Mouse (Mus musculus) R1 (cell line): Measurements from ENCODE around the gene Spag9.

Experiments used
- DNase-seq: peaks from one replicate; pipeline ENCODE4 v3.0.0-alpha.2; 2018; ENCODE audit warnings: low read depth, low spot score

Gene Spag9

DNA sequence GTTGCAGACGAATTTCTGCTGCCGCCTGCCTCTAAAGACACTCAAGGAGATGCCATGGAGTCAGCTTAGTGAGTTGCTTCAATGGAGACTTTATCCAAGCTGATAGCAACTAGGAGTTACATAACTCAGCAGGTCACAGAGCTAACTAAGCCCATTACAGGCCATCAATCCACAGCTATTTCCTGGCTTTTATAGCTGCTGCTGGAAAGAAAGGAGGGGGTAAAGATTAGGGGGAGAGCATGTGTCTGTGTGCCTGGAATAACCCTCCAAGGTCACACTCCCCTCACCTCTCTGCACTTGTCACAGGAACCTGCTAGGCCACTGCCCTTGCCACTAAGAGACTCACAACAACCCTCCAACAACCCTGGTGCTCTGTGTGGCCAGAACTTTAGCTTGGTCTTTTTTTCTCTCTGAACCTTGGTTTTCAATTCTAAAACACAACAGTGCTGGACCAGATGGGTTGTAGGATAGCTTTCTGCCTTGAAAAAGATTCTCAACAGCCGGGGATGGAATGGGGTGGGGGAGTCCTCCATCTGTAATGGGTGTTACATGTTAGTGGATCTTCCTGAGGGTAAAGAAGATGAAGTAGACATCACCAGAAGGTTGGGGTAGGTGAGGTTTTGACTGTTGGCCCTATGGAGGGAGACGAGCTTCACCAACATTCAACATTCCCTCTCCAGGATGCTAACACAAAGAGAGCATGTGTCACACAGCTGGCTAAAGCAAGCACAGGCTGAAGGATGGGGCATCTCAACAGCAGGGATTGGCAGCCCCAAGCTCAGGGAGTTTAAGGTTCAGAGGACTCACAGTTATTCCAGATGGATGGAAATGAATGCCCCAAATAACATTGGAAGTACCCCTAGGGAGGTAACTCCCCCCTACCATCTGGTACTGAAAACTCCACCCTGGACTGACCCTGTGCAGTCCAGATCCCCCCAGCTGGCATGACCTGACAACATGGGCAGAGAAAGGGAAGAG lies 134.5 kb downstream of the Spag9 start:
- no peak for DNase-seq

DNA sequence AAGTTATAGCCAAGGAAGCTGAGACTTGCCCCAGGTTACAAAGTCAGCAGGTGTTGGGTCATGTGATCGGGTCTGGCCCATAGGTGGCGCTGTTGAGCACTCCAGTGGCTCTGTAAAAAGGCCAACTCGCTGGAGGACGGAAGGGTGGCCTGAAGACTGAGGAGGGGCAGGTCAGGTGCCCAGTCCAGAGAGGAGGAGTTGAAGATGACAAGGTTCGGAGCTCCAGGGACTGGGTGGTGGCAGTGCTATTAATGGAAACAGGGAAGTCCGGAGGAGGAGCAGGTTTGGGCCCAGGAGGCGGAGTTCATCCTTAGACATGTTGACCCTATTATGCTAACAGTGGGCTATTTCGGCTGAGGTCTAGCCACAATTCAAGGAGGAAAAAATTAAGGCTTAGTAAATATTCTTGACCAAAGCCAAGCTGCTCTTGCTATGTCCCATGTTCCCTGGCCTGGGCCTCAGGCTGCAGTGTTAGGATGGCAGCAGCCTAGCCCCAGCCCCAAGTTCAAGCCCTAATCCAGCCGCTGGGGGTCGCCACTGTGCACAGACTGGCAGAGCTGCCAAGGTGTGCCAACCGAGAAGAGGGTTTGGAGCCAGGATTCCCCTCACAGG lies 137.6 kb downstream of the Spag9 start:
- peak; percentile 85 for DNase-seq

DNA sequence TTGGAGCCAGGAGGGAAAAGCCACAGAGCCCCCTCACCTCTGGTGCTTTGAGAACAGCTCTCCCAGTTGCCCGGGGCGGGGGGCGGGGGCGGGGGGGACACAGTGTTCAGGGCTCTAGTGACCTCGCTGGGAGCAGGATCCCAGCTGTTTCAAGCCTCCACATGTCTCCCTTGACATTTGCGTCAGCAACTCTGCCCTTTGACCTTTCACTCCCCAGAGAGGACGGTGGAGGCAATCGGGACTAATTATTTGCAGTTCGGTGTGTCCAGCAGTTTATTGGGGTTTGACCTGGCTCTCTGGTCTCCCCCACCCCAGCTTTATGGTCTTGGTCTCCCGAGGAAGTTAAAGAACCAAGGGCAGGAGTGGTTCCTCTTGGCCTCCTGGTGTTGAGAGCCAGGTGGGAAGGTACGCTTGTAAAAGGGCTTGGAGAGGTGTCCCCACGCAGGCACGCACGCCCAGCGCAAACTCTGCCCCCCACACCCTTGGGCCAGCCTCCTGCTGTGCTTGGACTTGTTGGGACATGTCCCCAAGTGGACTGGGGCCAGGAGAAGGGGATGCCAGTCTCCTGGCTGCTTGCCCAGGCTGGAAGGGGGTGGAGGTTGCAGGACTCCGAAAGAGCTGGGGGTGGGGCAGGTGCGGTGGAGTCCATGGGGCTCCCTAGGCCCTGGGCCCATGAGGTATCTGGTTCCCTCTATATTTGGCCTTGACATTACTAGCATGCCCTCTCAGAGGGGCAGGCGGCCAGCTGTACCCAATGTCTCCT lies 138.4 kb downstream of the Spag9 start:
- DNase-seq: no peak

DNA sequence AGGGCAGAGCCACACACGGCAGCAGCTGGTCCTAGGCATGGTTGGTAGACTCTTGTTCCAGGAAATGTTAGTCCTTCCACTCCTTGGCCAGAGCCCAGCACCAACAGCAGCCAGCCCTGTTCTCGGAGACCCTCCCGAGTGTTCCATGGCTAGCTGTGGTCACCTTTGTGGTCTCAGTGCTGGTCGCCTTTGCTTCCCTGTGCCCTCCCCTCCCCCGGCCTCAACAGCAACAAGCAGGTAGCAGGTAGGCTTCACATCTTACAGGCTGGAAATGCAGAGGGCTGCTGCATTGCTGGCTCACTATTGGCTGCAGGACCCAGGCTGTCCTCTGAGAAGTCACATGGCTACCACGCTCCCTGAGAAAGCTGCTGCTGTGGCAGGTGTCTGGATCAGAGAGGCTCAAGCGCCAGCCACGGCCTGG lies 139.7 kb downstream of the Spag9 start:
- no peak for DNase-seq

DNA sequence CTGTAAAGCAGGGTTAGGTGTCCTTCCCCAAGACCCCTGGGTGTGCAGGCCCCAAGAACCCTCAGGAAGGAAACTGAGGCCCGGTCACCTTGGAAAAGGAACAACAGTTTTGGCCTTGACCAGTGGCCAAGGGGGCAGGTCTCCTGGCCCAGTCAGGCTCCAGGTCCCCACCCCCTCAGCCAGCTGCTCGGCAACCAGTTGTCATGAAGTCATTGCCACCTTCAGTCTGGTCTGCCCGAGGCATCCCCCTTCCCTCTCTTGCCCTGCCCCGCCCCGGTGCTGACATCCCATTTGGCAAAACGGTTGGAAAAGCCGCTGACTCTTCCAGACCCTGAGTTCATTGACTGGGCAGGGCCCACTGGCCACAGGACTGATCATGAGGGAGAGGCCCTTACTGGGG lies 140.8 kb downstream of the Spag9 start:
- DNase-seq: no peak

DNA sequence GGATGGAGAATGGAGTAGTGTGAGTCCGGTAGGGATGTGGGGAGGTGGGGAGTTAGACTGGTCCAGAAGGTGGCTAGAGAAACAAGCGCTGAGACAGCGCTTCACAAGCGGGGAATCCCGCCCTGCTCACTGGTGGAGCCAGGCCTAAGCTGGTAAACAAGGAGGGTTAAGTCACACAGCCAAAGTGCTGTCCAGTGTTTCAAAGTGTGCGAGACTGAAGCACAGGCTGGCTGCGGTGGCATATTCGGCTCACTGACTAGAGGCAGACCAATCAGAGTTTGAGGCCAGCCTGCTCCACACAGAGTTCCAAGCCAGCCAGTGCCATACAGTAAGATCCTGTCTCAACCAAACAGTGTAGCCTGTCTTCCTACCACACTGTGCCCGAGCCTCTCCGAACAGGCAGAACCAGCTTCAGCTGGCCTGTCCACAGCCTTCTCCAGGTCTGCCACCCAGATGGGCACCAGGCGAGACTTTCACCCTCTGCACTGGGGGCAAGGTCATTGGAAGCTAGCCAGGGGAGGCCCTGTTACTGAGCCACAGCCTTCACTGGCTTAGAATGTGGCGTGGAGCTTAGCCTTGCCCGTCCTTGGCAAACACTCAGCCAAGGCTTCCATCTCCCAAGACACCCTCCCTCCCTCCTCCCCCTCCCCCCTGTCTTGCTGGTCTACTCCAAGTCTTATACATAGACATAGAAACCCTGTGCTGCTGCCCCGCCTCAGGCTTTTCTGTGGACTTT lies 141.6 kb downstream of the Spag9 start:
- peak; percentile 46 for DNase-seq

DNA sequence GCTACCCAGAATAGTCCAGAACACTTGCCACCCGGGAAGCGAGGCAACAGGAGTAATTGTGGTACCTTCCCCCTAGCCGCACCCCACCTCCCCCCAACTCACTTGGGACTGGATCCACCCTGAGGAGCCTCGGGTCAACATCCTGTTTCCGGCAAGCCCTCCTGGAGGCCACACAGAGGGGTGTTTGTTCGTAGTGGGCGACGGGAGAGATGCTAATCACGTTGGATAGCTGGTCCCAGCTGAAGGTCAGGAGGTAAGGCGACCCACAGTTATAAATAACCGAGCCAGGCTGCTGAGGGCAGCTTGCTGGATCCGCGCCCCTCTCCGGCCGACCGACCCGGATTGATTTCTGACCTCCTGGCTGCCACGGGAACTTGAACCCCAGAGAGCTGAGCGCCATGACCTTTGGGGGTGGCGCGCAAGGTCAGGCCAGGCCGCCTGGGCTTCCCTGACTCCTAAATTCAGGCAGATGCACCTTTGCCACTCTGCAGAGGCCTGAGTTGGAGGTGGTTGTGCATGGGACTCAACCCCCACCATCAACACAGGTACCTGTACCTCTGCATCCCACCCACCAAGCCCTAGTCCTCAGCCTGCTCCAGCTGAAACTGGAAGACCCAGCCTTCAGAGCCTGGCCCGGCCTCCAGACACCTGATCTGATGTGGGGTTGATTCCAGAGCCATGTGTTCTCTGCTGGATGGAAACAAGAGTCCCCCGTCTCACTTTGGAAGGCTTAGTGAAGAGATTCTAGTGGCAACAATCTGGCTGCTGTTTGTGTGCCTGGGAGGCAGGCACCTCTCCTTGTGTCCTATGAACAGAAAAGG lies 142.7 kb downstream of the Spag9 start:
- peak; percentile 71 for DNase-seq

DNA sequence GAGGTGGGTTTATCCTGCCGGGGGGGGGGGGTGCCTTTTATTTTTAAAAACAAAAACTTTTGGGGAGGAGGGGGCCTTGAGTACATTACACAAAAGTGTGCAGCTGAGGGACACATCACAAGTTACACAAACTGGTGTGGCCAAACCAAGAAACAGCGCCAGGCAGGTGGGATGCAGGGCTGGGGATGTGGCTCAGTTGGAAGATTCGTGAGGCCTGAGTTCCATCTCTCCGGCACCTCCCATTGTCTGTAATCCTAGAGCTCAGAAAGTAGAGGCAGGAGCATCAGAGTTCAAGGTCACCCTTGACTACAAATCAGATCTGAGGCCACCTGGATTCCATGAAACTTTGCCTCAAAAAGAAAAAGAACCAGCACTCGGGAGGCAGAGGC lies 143.3 kb downstream of the Spag9 start:
- peak; percentile 85 for DNase-seq

DNA sequence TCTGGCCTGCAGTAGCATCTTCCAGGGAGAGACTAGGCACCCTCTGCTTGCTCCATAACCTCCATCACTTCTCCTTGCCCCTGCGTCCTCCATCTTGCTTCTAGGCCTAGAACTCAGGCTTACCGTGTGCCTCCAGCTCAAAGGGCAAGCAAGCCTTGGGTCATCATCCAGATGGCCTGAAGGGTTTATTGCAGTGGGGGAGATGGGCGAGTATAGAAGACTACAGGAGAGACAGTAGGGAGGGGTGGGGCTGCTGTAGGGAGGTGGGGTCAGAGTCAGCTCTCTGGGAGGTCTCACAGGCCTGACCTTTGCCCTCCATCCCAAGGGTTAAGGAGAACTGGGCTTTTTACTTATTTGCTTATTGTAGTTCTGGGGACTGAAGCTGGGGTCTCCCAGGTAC lies 144.6 kb downstream of the Spag9 start:
- no peak for DNase-seq

DNA sequence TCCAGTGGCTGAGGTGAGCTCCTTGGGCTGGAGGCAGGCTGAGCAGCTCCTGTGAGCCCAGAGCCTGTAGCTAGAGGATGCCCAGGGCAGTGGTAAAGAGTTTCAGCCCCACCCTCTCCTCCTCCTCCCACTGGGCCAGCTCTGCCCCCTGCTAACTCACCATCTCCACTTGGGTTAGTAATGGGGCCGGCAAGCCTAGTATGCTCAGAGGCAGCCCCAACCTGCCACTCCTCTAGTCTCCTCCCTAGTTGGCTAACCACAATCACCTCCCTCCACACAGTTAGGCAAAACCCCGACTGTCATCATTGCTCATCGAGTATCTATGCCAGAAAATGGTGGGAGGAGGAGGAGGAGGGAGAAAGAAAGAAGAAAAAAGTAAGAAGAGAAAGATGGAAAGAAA lies 145.7 kb downstream of the Spag9 start:
- no peak for DNase-seq

DNA sequence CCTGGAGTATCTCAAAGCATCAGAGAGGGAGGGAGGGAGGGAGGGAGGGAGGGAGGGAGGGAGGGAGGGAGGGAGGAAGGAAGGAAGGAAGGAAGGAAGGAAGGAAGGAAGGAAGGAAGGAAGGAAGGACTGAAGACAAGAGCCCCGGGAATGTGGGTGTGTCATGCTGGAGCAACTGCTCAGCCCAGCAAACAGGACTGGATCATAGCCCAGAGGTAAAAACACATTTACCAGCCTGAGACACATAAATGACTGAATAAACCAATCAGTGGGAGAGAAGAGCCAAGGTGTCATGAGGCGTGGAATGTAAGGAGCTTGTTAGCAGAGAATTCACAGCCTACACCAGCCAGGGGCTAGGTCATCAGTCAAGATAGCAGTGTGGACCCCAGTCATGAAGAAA lies 147.4 kb downstream of the Spag9 start:
- DNase-seq: no peak

DNA sequence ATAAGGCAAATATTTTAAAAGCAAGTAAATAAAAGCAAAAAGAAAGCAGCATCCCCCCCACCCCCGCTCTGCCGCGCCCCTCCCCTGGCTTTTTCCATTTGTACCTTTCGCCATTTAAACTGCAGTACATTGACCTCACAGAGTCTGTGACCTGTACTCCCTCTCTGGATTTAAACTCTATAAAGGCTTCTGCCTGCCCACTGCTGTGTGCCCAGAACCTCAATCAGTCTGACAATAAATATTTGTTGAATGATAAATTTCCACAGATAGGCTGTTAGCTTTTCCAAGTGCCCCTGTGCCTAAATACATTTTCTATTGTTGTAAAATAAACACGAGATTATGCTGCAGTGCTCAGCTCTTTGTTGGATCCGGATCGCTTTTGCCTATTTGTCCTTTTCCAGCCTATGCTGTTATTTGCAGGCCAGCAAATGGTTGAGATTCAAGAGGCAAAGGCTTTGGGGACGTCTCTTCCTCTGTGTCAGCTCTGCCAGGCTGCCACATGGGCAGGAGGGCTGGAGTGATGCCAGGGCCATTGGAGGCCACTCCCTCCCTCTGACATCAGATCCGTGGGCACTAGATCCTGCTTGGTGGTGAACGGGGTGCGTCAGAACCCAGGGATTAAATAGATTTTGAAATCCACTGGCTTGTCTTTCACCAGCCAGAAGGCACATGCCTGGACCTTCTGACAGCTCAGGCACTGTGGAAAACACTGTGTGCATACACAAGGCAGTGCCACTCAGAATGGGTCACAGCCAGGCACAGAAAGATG lies 149.1 kb downstream of the Spag9 start:
- no peak for DNase-seq

DNA sequence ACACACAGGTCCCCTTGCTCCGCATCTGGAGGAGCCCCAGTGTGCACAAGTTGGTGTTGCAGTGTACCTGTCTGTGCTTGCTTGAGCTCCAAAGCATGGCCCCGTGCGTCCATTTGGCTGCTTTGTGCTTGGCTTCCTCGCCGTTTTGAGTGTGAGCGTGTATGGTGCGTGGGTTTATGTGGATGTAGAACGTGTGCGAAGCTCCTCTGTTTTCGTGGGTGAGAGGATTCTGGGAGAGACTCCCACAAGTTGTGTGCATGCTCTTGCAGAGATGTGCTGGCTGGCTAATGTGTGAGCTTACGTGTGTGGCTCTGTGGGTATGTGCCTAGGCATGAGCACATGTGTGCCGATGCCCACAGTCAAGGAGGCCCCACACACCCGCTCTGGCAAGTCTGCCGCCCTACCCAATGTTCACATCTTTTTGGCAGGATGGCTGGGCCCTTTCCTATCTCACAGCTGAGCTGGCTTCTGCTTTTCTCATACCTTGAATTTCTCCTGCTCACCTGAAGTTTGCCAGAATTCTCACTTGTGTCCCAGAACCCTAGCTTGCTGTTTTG lies 150.2 kb downstream of the Spag9 start:
- no peak for DNase-seq

DNA sequence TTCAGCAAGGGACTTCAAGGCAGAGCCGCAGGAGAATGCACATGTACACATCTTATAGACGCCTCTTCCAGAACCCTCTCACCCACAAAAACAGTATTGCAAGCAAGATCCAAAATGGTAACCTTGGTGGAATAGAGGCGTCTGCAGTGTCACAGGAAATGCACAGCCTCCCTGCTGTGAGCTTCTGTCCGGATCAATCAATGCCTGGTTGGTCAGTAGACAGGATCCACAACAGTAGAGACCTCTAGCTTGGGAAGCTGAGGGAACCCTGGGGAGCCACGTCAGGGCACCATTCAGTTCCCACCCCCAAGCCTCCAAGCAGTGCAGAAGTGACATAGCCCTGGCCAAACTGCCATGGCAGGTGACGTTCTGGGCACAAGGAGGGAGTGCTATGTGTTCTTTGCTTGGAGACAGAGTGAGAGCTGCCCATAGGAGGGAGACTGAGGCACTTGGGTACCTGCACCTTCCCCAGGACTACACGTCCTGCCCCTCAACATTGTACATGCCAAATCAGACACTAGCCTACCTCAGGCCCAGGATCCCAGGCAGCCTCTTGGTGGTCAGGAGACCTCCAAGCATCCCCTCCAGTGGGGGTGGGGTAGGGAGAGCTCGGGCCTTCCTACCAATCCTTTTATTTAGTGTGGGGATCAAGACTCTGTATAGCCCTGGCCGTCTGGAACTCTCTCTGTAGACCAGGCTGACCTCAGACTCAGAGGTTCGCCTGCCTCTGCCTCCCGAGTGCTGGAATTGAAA lies 151.0 kb downstream of the Spag9 start:
- peak; percentile 72 for DNase-seq

DNA sequence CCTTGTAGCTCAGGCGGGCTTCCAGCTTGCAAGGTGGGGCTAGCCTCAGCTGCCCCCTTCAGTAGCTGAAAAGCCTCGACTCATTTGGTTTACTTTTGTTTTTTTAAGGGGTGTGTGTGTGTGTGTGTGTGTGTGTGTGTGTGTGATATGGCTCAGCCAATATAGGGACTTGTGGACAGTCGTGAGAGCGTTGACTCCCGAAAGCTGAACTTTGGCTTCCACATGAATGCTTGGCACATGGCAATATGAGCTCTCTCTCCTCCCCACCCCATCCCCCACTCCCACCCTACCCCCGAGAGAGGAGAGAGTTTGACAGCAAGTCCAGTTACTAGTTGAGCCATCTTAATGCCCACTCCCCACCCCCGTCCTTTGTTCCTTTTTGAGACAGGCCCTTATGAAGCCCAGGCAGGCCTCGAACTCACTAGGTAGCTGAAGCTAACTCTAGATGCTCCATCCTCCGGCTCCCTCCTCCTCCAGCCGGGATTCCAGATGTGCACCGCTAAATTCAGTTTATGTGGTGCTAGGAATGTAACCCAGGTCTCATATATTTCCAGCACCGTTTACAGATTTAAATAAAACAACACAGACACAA lies 152.3 kb downstream of the Spag9 start:
- DNase-seq: no peak

DNA sequence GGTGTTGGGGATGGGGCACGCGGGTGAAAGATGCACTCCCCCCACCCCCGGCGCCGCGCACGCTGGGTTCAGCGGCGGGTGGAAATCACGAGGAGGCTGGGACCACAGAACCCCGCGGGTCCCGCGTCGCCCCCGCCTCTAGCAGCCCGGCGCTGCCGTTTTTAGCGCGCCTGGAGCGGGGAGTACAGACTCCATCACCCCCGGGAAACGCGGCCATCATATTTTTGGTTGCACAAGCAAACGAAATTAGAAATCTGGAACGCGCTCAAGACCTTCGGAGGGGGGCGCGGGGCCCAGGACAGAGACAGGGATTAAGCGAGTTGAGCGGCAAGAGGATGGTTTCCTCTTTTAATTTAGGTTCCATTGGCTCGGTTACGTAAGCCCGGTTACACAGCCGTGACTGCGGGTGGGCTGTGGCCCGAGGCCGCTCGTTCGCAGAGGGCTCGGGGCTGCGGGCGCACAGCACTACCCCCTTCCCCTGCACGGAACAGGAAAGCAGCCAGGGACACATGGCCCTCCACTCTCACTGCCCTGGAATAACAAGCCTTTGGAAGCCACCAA lies 153.1 kb downstream of the Spag9 start:
- DNase-seq: no peak

DNA sequence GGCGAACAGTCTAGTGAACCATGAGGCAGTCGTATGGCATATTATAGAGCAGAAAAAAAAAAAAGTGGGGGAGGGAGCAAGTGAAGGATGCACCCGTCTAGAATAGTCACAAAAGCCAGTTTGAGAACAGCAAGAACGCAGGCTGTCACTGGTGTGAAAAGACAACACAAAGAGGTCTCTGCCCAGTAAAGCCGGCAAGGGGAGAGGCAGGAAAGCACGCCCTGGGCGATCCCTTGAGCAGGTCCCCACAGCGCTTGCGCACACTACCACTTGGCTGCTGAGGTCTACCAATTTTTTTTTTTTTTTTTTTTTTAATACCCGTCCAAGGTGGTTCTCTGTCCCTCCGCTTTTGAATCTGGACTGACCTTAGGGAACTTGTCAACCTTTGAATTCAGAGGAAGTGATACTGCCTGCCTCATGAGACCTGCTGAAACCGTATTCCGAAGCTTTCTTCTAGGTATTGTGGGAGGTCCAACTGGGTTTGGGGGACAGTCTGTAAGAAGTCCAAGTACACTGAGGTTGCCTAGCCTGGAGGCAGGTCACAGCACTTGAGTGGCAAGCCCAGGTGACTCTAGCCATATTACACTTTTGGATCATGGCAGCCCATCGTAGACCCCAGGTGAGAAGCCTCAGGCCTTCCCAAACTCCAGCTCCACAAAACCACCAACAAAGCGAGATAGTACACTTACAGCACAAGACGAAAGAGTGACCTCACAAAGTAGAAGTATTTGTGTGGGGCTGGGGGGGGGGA lies 153.8 kb downstream of the Spag9 start:
- DNase-seq: peak; percentile 74
